Mouse (Mus musculus) liver, adult 10 weeks (tissue): ENCODE data around the gene Ufl1. TPM values are rescaled to one million over a fixed set of nuclear protein-coding genes. Genes with fewer than 3 reads are reported as not detected.

ENCODE experiments used
- polyA plus RNA-seq: library from polyadenylated mRNA; stranded (reverse); fragments of 350-450 nt; fragmentation: Illumina TruSeq; extraction: RNeasy Lipid Tissue Mini Kit (QIAGEN cat#74804); gene quantifications from one replicate; pipeline ENCODE4 v1.2.3, GENCODE M21; 2014; ENCODE audit warnings: low read depth, low replicate concordance

Gene Ufl1
- 43.0 TPM for polyA plus RNA-seq

DNA sequence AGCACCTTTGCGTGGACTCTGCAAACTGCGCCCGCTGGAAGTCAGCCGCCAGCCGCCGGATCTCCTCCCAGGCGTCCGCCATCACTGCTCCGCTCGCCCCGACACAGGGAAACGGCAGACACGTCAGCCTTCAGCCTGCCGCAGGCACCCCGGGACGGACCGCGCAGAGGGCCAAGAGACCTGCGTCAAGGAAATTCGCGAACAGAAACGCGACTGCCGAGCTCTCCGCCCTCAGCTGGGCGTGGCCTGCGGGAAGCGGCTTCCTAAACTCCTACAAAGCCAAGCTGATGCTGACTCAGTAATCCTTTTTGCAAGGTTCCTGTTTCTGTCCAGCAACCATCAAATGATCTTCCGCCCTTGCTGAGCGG is at the start of gene Ufl1:
Gene Ufl1, minus strand, starts transcription at position 151 of the 368 bp plus-strand sequence.

DNA sequence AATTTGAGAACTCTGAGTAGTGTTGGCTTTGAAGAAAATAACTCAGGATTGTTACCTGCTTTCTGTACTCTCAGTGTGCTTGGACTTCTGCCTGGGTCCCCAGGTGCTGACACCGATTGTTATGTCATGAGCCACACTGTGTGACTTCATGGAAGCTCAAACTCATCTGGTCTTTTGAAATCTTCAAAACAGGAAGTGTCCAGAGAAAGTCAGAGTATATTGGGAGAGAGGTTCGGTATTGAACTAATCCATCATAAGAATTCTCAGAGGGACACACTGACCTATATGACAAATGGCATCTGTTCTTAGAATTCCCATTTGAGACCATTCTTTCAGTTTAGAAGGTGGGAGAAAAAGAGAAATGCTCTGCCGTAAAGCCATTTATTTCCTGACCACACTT is 38.8 kb downstream of the Ufl1 start, which contains the start of gene Fhl5:
Gene Fhl5, minus strand, starts transcription at position 101 of the 400 bp plus-strand sequence.

Other genes starting within 250 kb of the Ufl1 start
- not detected for gene Fhl5, start 38.9 kb downstream of the Ufl1 start, polyA plus RNA-seq